Mouse (Mus musculus) embryonic facial prominence, embryonic 14.5 days (tissue): ENCODE results near the gene Rbm19. TPM values are rescaled to one million over a fixed set of nuclear protein-coding genes. Genes with fewer than 3 reads are reported as not detected.
A peak's percentile ranks its signal among the peaks of the same experiment; 100 is the strongest.

Source experiments
- ATAC-seq: fragments of 200-750 bp; cut with Nextera tagmentation; 2 replicates; pipeline ENCODE4 v1.8.0; 2017; ENCODE audit warnings: low read depth, moderate number of reproducible peaks, moderate TSS enrichment
- DNase-seq: peaks from one replicate; pipeline ENCODE4 v3.0.0-alpha.2; 2015; ENCODE audit warnings: low spot score
- H3K27ac ChIP-seq: fragments of 300-500 bp; sonication (generic); replicated peaks from 2 replicates; pipeline ENCODE4 v1.5.1; 2014; ENCODE audit warnings: low read depth, mild to moderate bottlenecking, low read length, moderate library complexity
- H3K27me3 ChIP-seq: fragments of 300-500 bp; sonication (generic); replicated peaks from 2 replicates; pipeline ENCODE4 v1.6.1; 2014; ENCODE audit warnings: low read length; ENCODE audit not compliant: control insufficient read depth, insufficient read depth
- H3K36me3 ChIP-seq: fragments of 300-500 bp; sonication (generic); 2 replicates; pipeline ENCODE4 v1.6.1; 2014; ENCODE audit warnings: low read length, mixed read lengths; ENCODE audit not compliant: control insufficient read depth, insufficient read depth
- H3K4me1 ChIP-seq: fragments of 300-500 bp; sonication (generic); 2 replicates; pipeline ENCODE4 v1.6.1; 2014; ENCODE audit warnings: antibody characterized with exemption, low read length; ENCODE audit not compliant: control insufficient read depth, insufficient read depth
- H3K4me2 ChIP-seq: fragments of 300-500 bp; sonication (generic); 2 replicates; pipeline ENCODE4 v1.6.1; 2014; ENCODE audit warnings: low read depth, mild to moderate bottlenecking, low read length, moderate library complexity, mixed read lengths
- H3K4me3 ChIP-seq: fragments of 300-500 bp; sonication (generic); 2 replicates; pipeline ENCODE4 v1.5.1; 2014; ENCODE audit warnings: low read depth, mild to moderate bottlenecking, low read length
- H3K9ac ChIP-seq: fragments of 300-500 bp; sonication (generic); 2 replicates; pipeline ENCODE4 v1.6.1; 2014; ENCODE audit warnings: low read depth, mild to moderate bottlenecking, low read length, moderate library complexity, mixed read lengths
- H3K9me3 ChIP-seq: fragments of 300-500 bp; sonication (generic); 2 replicates; pipeline ENCODE4 v1.6.1; 2016; ENCODE audit warnings: low read length; ENCODE audit not compliant: control insufficient read depth
- WGBS: fragments of 180-500 bp; shearing (Covaris S2); extraction: QIAGEN DNeasy Blood & Tissue Kit; methylation state at CpG from one replicate; pipeline ENCODE4 v1.1.7; 2014; 5-methylcytosine and 5-hydroxymethylcytosine counted together
- polyA plus RNA-seq: library from polyadenylated mRNA; unstranded; fragments of >200 nt; fragmentation: Nextera tagmentation; extraction: Ambion mirVana; gene quantifications from 2 replicates; pipeline ENCODE4 v1.2.1, GENCODE M21; 2014

Rbm19 gene
- polyA plus RNA-seq, 1 experiment from 2014 or later: 14.4 TPM

- peaks cover 35% of the 10 kb centered on the region; the same call in 1 of the 2 replicates for H3K36me3 ChIP-seq
- H3K9ac ChIP-seq: no peak overlapping the region
- no peaks in the 10 kb centered on the region for H3K4me1 ChIP-seq
- H3K27me3 ChIP-seq: no peaks in the 10 kb centered on the region
- no peak for DNase-seq
- H3K4me2 ChIP-seq: no peak overlapping the region
- WGBS: 100% methylated on average over 1 of the region's 1 CpGs
- no peak for ATAC-seq
- H3K27ac ChIP-seq: no peak overlapping the region
- H3K4me3 ChIP-seq: no peak overlapping the region
- no peaks in the 10 kb centered on the region for H3K9me3 ChIP-seq
Measured at GRCm38 (mm10) chr5:120137846-120138245, 21.6 kb downstream of the Rbm19 start.

- Histone ChIP-seq H3K4me2 (no peak overlapping the region), H3K36me3 (peaks cover 33% of the 10 kb centered on the region; the same call in 1 of the 2 replicates), H3K9me3 (no peaks in the 10 kb centered on the region), H3K27ac (no peak overlapping the region), H3K4me3 (no peak overlapping the region), H3K4me1 (no peaks in the 10 kb centered on the region), H3K27me3 (no peaks in the 10 kb centered on the region), H3K9ac (no peak overlapping the region)
- DNase-seq (no peak), ATAC-seq (no peak)
- 95% methylated on average over 3 of the region's 3 CpGs for WGBS
Measured at GRCm38 (mm10) chr5:120138406-120138805, 22.1 kb downstream of the Rbm19 start.

GRCm38 (mm10) chr5:120139224-120139623 lies 23.0 kb downstream of the Rbm19 start:
- Histone ChIP-seq H3K27ac (no peak overlapping the region), H3K9ac (no peak overlapping the region), H3K36me3 (peaks cover 39% of the 10 kb centered on the region; the same call in 1 of the 2 replicates), H3K4me2 (no peak overlapping the region), H3K4me3 (no peak overlapping the region), H3K4me1 (no peaks in the 10 kb centered on the region), H3K9me3 (no peaks in the 10 kb centered on the region), H3K27me3 (no peaks in the 10 kb centered on the region)
- DNase-seq (peak; percentile 41), ATAC-seq (peak; percentile 7; the same call in 1 of the 2 replicates)
- 67% methylated on average over 8 of the region's 8 CpGs for WGBS

GRCm38 (mm10) chr5:120143941-120144340 lies 27.7 kb downstream of the Rbm19 start:
- Histone ChIP-seq H3K4me1 (peaks cover 7% of the 10 kb centered on the region; the same call in 1 of the 2 replicates), H3K9me3 (no peaks in the 10 kb centered on the region), H3K36me3 (peaks cover 47% of the 10 kb centered on the region), H3K9ac (no peak overlapping the region), H3K27ac (no peak overlapping the region), H3K27me3 (no peaks in the 10 kb centered on the region), H3K4me2 (no peak overlapping the region), H3K4me3 (no peak overlapping the region)
- ATAC-seq: no peak
- DNase-seq: no peak
- 60% methylated on average over 7 of the region's 7 CpGs for WGBS

- Histone ChIP-seq H3K27me3 (no peaks in the 10 kb centered on the region), H3K4me2 (no peak overlapping the region), H3K27ac (no peak overlapping the region), H3K4me1 (peaks cover 7% of the 10 kb centered on the region; the same call in 1 of the 2 replicates), H3K9ac (no peak overlapping the region), H3K4me3 (no peak overlapping the region), H3K36me3 (peaks cover 46% of the 10 kb centered on the region), H3K9me3 (no peaks in the 10 kb centered on the region)
- DNase-seq (no peak), ATAC-seq (no peak)
- WGBS: 68% methylated on average over 18 of the region's 19 CpGs
Measured at GRCm38 (mm10) chr5:120145371-120146050, 29.2 kb downstream of the Rbm19 start.

GRCm38 (mm10) chr5:120146051-120146385 lies 29.8 kb downstream of the Rbm19 start:
- 37% methylated on average over 11 of the region's 11 CpGs for WGBS
- Histone ChIP-seq H3K4me3 (no peak overlapping the region), H3K27ac (no peak overlapping the region), H3K9ac (no peak overlapping the region), H3K4me2 (no peak overlapping the region), H3K27me3 (no peaks in the 10 kb centered on the region), H3K36me3 (peaks cover 41% of the 10 kb centered on the region), H3K4me1 (peaks cover 7% of the 10 kb centered on the region; the same call in 1 of the 2 replicates), H3K9me3 (no peaks in the 10 kb centered on the region)
- DNase-seq (peak; percentile 67), ATAC-seq (peak; percentile 81)

- Histone ChIP-seq H3K4me1 (peaks cover 7% of the 10 kb centered on the region; the same call in 1 of the 2 replicates), H3K4me3 (no peak overlapping the region), H3K27ac (no peak overlapping the region), H3K36me3 (peaks cover 38% of the 10 kb centered on the region), H3K27me3 (no peaks in the 10 kb centered on the region), H3K4me2 (no peak overlapping the region), H3K9ac (no peak overlapping the region), H3K9me3 (no peaks in the 10 kb centered on the region)
- 69% methylated on average over 2 of the region's 3 CpGs for WGBS
- ATAC-seq (peak; percentile 30; the same call in 1 of the 2 replicates), DNase-seq (no peak)
Measured at GRCm38 (mm10) chr5:120146909-120147308, 30.6 kb downstream of the Rbm19 start.

GRCm38 (mm10) chr5:120148246-120148645 lies 32.0 kb downstream of the Rbm19 start:
- no peak overlapping the region for H3K4me3 ChIP-seq
- WGBS: 88% methylated on average over 8 of the region's 9 CpGs
- ATAC-seq (no peak), DNase-seq (no peak)
- H3K27ac ChIP-seq: no peak overlapping the region
- peaks cover 7% of the 10 kb centered on the region; the same call in 1 of the 2 replicates for H3K4me1 ChIP-seq
- no peak overlapping the region for H3K4me2 ChIP-seq
- peaks cover 29% of the 10 kb centered on the region for H3K36me3 ChIP-seq
- no peaks in the 10 kb centered on the region for H3K27me3 ChIP-seq
- no peaks in the 10 kb centered on the region for H3K9me3 ChIP-seq
- H3K9ac ChIP-seq: no peak overlapping the region

- H3K4me2 ChIP-seq: no peak overlapping the region
- no peak overlapping the region for H3K9ac ChIP-seq
- ATAC-seq (no peak), DNase-seq (no peak)
- peaks cover 7% of the 10 kb centered on the region; the same call in 1 of the 2 replicates for H3K4me1 ChIP-seq
- no peaks in the 10 kb centered on the region for H3K9me3 ChIP-seq
- H3K27me3 ChIP-seq: no peaks in the 10 kb centered on the region
- WGBS: 71% methylated on average over 4 of the region's 4 CpGs
- no peak overlapping the region for H3K27ac ChIP-seq
- H3K36me3 ChIP-seq: peaks cover 14% of the 10 kb centered on the region; the same call in 1 of the 2 replicates
- H3K4me3 ChIP-seq: no peak overlapping the region
Measured at GRCm38 (mm10) chr5:120151145-120151544, 34.9 kb downstream of the Rbm19 start.
